Comparison of ENCODE assay signal across 17 mouse cellular contexts in the genomic region with DNA sequence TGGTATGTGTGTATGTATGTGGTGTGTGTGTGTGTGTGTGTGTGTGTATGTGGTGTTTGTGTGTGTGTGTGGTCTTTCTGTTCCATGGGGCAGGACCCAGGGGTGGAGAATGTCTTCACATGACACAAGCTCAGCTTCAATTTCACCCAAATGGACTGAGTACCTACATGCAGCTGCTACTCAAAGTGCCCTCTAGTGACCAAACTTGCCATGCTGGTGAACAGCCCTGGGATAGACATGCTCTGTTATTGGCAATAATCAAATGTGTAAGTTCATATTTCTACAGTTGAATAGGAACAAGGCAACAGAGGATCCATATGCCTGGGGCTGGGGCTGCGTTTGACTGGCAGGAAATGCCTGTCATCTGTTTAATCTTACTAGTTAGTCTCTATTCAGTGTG. TPM values are rescaled to one million over a fixed set of nuclear protein-coding genes. Genes with fewer than 3 reads are reported as not detected.
DNase-seq lines count a peak whose midpoint lies in the region; ATAC-seq lines count a peak whose summit lies in the region.
"Had no signal": no experiment of that assay in that cellular context is flagged by ENCODE, and none has a peak within 500 bp of the region (broad histone marks: within the 10 kb centered on the region; RNA-seq: fewer than 3 reads in every experiment).

No protein-coding gene starts in this region.

- H3K36me3 ChIP-seq in kidney, embryonic 16.5 days (ENCODE audit: insufficient read depth, low read length): no peaks in the 10 kb centered on the region
- no peaks in the 10 kb centered on the region for H3K36me3 ChIP-seq in midbrain, embryonic 14.5 days (ENCODE audit: control insufficient read depth, insufficient read depth, low read length)
- H3K36me3 ChIP-seq in midbrain, embryonic 16.5 days (ENCODE audit: control insufficient read depth, insufficient read depth, low read length): no peaks in the 10 kb centered on the region
- no peaks in the 10 kb centered on the region for H3K36me3 ChIP-seq in stomach, embryonic 15.5 days
- H3K36me3 ChIP-seq: embryonic facial prominence, embryonic 15.5 days; heart, embryonic 12.5 days; hindbrain, embryonic 13.5 days; liver, embryonic 13.5 days; neural tube, embryonic 12.5 days had no signal

- H3K4me2 ChIP-seq in kidney, embryonic 16.5 days (replicated peaks; ENCODE audit: low read depth, low read length): no peak overlapping the region
- H3K4me2 ChIP-seq in midbrain, embryonic 14.5 days (ENCODE audit: low read length): no peak overlapping the region
- no peak overlapping the region for H3K4me2 ChIP-seq in midbrain, embryonic 16.5 days (ENCODE audit: low read length)
- no peak overlapping the region for H3K4me2 ChIP-seq in stomach, embryonic 15.5 days
- H3K4me2 ChIP-seq: embryonic facial prominence, embryonic 15.5 days; forebrain, embryonic 13.5 days; heart, embryonic 12.5 days; hindbrain, embryonic 13.5 days; liver, embryonic 13.5 days; neural tube, embryonic 12.5 days had no signal

- H3K9ac ChIP-seq in kidney, embryonic 16.5 days (replicated peaks; ENCODE audit: low read length): no peak overlapping the region
- H3K9ac ChIP-seq in midbrain, embryonic 14.5 days (replicated peaks; ENCODE audit: low read length): no peak overlapping the region
- H3K9ac ChIP-seq in midbrain, embryonic 16.5 days (ENCODE audit: low read depth, low read length): no peak overlapping the region
- no peak overlapping the region for H3K9ac ChIP-seq in stomach, embryonic 15.5 days
- H3K9ac ChIP-seq: embryonic facial prominence, embryonic 15.5 days; forebrain, embryonic 13.5 days; heart, embryonic 12.5 days; hindbrain, embryonic 13.5 days; liver, embryonic 13.5 days; neural tube, embryonic 12.5 days had no signal

- H3K4me3 ChIP-seq in kidney, embryonic 16.5 days (ENCODE audit: low read length): no peak overlapping the region
- H3K4me3 ChIP-seq in midbrain, embryonic 14.5 days (replicated peaks; ENCODE audit: low read depth, low read length): no peak overlapping the region
- no peak overlapping the region for H3K4me3 ChIP-seq in midbrain, embryonic 16.5 days (ENCODE audit: low read depth, low read length)
- no peak overlapping the region for H3K4me3 ChIP-seq in stomach, embryonic 15.5 days (replicated peaks)
- H3K4me3 ChIP-seq: embryonic facial prominence, embryonic 15.5 days; forebrain, embryonic 13.5 days; heart, embryonic 12.5 days; hindbrain, embryonic 13.5 days; liver, embryonic 13.5 days; neural tube, embryonic 12.5 days had no signal

- intact Hi-C loops in left cerebral cortex, postnatal 10 days (cut with DNase I): no loop called here

- H3K27me3 ChIP-seq in kidney, embryonic 16.5 days (ENCODE audit: insufficient read depth, low read length): no peaks in the 10 kb centered on the region
- H3K27me3 ChIP-seq in midbrain, embryonic 14.5 days (ENCODE audit: control insufficient read depth, insufficient read depth, low read length): no peaks in the 10 kb centered on the region
- H3K27me3 ChIP-seq in midbrain, embryonic 16.5 days (ENCODE audit: control insufficient read depth, insufficient read depth, low read depth, low read length): no peaks in the 10 kb centered on the region
- H3K27me3 ChIP-seq in stomach, embryonic 15.5 days (replicated peaks): no peaks in the 10 kb centered on the region
- H3K27me3 ChIP-seq: embryonic facial prominence, embryonic 15.5 days; forebrain, embryonic 13.5 days; heart, embryonic 12.5 days; hindbrain, embryonic 13.5 days; liver, embryonic 13.5 days; neural tube, embryonic 12.5 days had no signal

- no peak overlapping the region for H3K27ac ChIP-seq in kidney, embryonic 16.5 days (ENCODE audit: low read length)
- H3K27ac ChIP-seq in midbrain, embryonic 14.5 days (replicated peaks; ENCODE audit: low read depth, low read length): no peak overlapping the region
- no peak overlapping the region for H3K27ac ChIP-seq in midbrain, embryonic 16.5 days (ENCODE audit: low read length)
- H3K27ac ChIP-seq in stomach, embryonic 15.5 days: no peak overlapping the region
- H3K27ac ChIP-seq: embryonic facial prominence, embryonic 15.5 days; forebrain, embryonic 13.5 days; hindbrain, embryonic 13.5 days; liver, embryonic 13.5 days; neural tube, embryonic 12.5 days had no signal

- peak; percentile 37 for DNase-seq in embryo, embryonic 10 days (ENCODE audit: low spot score)
- no peak for DNase-seq in embryo, embryonic 9.5 days (ENCODE audit: extremely low spot score)
- peak; percentile 9 to 45 for DNase-seq in kidney, postnatal 36 days
- peak; percentile 30 for DNase-seq in midbrain, embryonic 14.5 days
- DNase-seq in left cerebral cortex, postnatal 10 days (ENCODE audit: extremely low spot score in 1 of 2, low spot score in 2 of 2): no peak
- DNase-seq: cerebellum, postnatal 36 days; liver, embryonic 13.5 days had no signal

- H3K9me3 ChIP-seq in kidney, embryonic 16.5 days (ENCODE audit: low read length): no peaks in the 10 kb centered on the region
- H3K9me3 ChIP-seq in midbrain, embryonic 14.5 days (ENCODE audit: control insufficient read depth, low read length): no peaks in the 10 kb centered on the region
- no peaks in the 10 kb centered on the region for H3K9me3 ChIP-seq in midbrain, embryonic 16.5 days (replicated peaks; ENCODE audit: control insufficient read depth, low read length, poor library complexity, severe bottlenecking)
- no peaks in the 10 kb centered on the region for H3K9me3 ChIP-seq in stomach, embryonic 15.5 days
- H3K9me3 ChIP-seq: embryonic facial prominence, embryonic 15.5 days; forebrain, embryonic 13.5 days; hindbrain, embryonic 13.5 days; liver, embryonic 13.5 days; neural tube, embryonic 12.5 days had no signal

- 0 out of 2 replicates have a peak, but pooled peaks cover 9% of the 10 kb centered on the region for H3K4me1 ChIP-seq in kidney, embryonic 16.5 days (ENCODE audit: insufficient read depth, low read length)
- peaks cover 13% of the 10 kb centered on the region; the same call in 1 of the 2 replicates for H3K4me1 ChIP-seq in midbrain, embryonic 14.5 days (ENCODE audit: control insufficient read depth, insufficient read depth, low read length)
- peaks cover 7% of the 10 kb centered on the region for H3K4me1 ChIP-seq in midbrain, embryonic 16.5 days (ENCODE audit: control insufficient read depth, insufficient read depth, low read length)
- H3K4me1 ChIP-seq in stomach, embryonic 15.5 days: no peaks in the 10 kb centered on the region
- H3K4me1 ChIP-seq: heart, embryonic 12.5 days; liver, embryonic 13.5 days had no signal

- no peak for ATAC-seq in kidney, embryonic 16.5 days (ENCODE audit: low FRiP score, low TSS enrichment)
- ATAC-seq in midbrain, embryonic 14.5 days (ENCODE audit: low FRiP score, low TSS enrichment): no peak
- no peak for ATAC-seq in midbrain, embryonic 16.5 days
- 0 out of 2 replicates have a peak, but pooled peaks have one; percentile 4 for ATAC-seq in stomach, embryonic 15.5 days (ENCODE audit: insufficient read depth, low FRiP score, low read depth)
- ATAC-seq: forebrain, embryonic 13.5 days had no signal

- 60% methylated on average over 1 of the region's 1 CpGs for WGBS in kidney, embryonic 16.5 days
- WGBS in midbrain, embryonic 14.5 days: 46% methylated on average over 1 of the region's 1 CpGs
- 50% methylated on average over 1 of the region's 1 CpGs for WGBS in midbrain, embryonic 16.5 days
- WGBS in stomach, embryonic 15.5 days: 63% methylated on average over 1 of the region's 1 CpGs

RNA-seq across cellular contexts. Expression of a gene that starts 50.7 kb away (rescaled TPM):
- polyA plus RNA-seq in kidney, embryonic 16.5 days (2015; fragmentation: Nextera tagmentation; extraction: Ambion mirVana): not detected in 2 replicates
- polyA plus RNA-seq in midbrain, embryonic 14.5 days (2014; fragmentation: Nextera tagmentation; extraction: Ambion mirVana): 0.28 TPM in 1 of 2 replicates, not detected in the other
- 0.14 and 0.21 TPM in 2 replicates for polyA plus RNA-seq in midbrain, embryonic 16.5 days (2015; fragmentation: Nextera tagmentation; extraction: Ambion mirVana)
- polyA plus RNA-seq in stomach, embryonic 15.5 days (2015; fragmentation: Nextera tagmentation; extraction: Ambion mirVana): 2.2 and 2.4 TPM in 2 replicates
- not detected for total RNA-seq in left cerebral cortex, postnatal 10 days (2021)
- total RNA-seq: gastrocnemius, adult 8-10 months; left cerebral cortex, adult 18-20 months had no signal
- polyA plus RNA-seq: heart, embryonic 12.5 days; liver, embryonic 13.5 days had no signal

Comparison
In these comparisons a context has a peak if more than half of its experiments do, and no peak if none do; other contexts are left out.
1. DNase-seq: peak in embryo, embryonic 10 days (single experiment), kidney, postnatal 36 days (2 of 2) and midbrain, embryonic 14.5 days (single experiment); none in embryo, embryonic 9.5 days (single experiment) and left cerebral cortex, postnatal 10 days (0 of 2).